Mouse (Mus musculus): ENCODE data around the gene Pdzd2.

- TF ChIP-seq CTCF (IDR thresholded peaks at IDR 0.05; ENCODE audit: borderline replicate concordance, control insufficient read depth, extremely low read depth, insufficient read depth, low read length, poor library complexity) = no peak
- TF ChIP-seq POLR2A (IDR thresholded peaks at IDR 0.05; ENCODE audit: control insufficient read depth, extremely low read depth, insufficient read depth, low read length, poor library complexity) = no peak
Observed at GRCm38 (mm10) chr15:12592628-12593027, 147.1 kb downstream of the Pdzd2 start.
